Mouse (Mus musculus): ENCODE measurements around the gene Zfp697. TPM values are rescaled to one million over a fixed set of nuclear protein-coding genes. Genes with fewer than 3 reads are reported as not detected.

Zfp697 gene
- total RNA-seq, 2 experiments from 2014 or later: 24.0 to 27.7 TPM

Other genes with a start within 250 kb of the Zfp697 start
- gene Adam30, start 221.8 kb upstream of the Zfp697 start, total RNA-seq (2021): not detected
- not detected for gene Reg4, start 160.3 kb upstream of the Zfp697 start, total RNA-seq (2021)
- 10 to 100 TPM in 1 of 2 experiments, 1 to 10 TPM in 1; 9.6 to 10.4 TPM for gene Hmgcs2, start 102.0 kb upstream of the Zfp697 start, total RNA-seq (2021)
- 10 to 100 TPM; 67.5 to 79.6 TPM for gene Phgdh, start 42.5 kb upstream of the Zfp697 start, total RNA-seq (2021)
- gene Gm4450, start 74.7 kb downstream of the Zfp697 start, total RNA-seq (2021): not detected
- not detected for gene Hsd3b4, start 128.1 kb downstream of the Zfp697 start, total RNA-seq (2021)
- not detected for gene Gm10681, start 206.3 kb downstream of the Zfp697 start, total RNA-seq (2021)
- not detected for gene Hsd3b5, start 247.8 kb downstream of the Zfp697 start, total RNA-seq (2021)